Comparison of ENCODE assay signal across 8 mouse cellular contexts in genomic region chr7:27159882-27160281, GRCm38 (mm10). TPM values are rescaled to one million over a fixed set of nuclear protein-coding genes. Genes with fewer than 3 reads are reported as not detected.
DNase-seq lines count a peak whose midpoint lies in the region; ATAC-seq lines count a peak whose summit lies in the region.

No protein-coding gene starts in this region.

- H3K36me3 ChIP-seq in hindbrain, embryonic 11.5 days (ENCODE audit: control insufficient read depth, insufficient read depth, low read length): peaks cover 7% of the 10 kb centered on the region; the same call in 1 of the 2 replicates

- 18% methylated on average over 8 of the region's 8 CpGs for WGBS in hindbrain, embryonic 11.5 days

- no peak overlapping the region for H3K27ac ChIP-seq in hindbrain, embryonic 11.5 days (ENCODE audit: low read depth, low read length)

- H3K9ac ChIP-seq in hindbrain, embryonic 11.5 days (ENCODE audit: low read depth, low read length): no peak overlapping the region

- H3K4me3 ChIP-seq in hindbrain, embryonic 11.5 days (ENCODE audit: low read depth, low read length): no peak overlapping the region

- H3K4me1 ChIP-seq in hindbrain, embryonic 11.5 days (replicated peaks; ENCODE audit: control insufficient read depth, insufficient read depth, low read length): peaks cover 16% of the 10 kb centered on the region

- no peaks in the 10 kb centered on the region for H3K9me3 ChIP-seq in hindbrain, embryonic 11.5 days (ENCODE audit: control insufficient read depth, low read length)

- H3K4me2 ChIP-seq in hindbrain, embryonic 11.5 days (replicated peaks; ENCODE audit: low read depth, low read length): no peak overlapping the region

- peak; percentile 89 for DNase-seq in MN1 (ENCODE audit: low spot score)
- DNase-seq in cerebellum, adult 8-10 months: peak; percentile 82
- DNase-seq in frontal cortex, adult 2 months (ENCODE audit: extremely low spot score in 1 of 2, low spot score in 1 of 2): peak; percentile 85 to 92
- DNase-seq in hindbrain, embryonic 11.5 days (ENCODE audit: low spot score): peak; percentile 89
- DNase-seq in layer of hippocampus, postnatal 14 days (ENCODE audit: low spot score in 2 of 2): peak; percentile 87 to 92
- peak; percentile 96 for DNase-seq in lung, postnatal 10 days
- DNase-seq in ovary, postnatal 36 days (ENCODE audit: low spot score): peak; percentile 81
- DNase-seq in thymus, postnatal 25 days: peak; percentile 91

- ATAC-seq in hindbrain, embryonic 11.5 days (ENCODE audit: low FRiP score): peak; percentile 90

- no peaks in the 10 kb centered on the region for H3K27me3 ChIP-seq in hindbrain, embryonic 11.5 days (ENCODE audit: control insufficient read depth, insufficient read depth, low read length)

RNA-seq across cellular contexts. Expression of gene Cyp2t4, which starts 6.4 kb away (rescaled TPM):
- polyA plus RNA-seq in frontal cortex, adult 2 months (2012; rRNA removed): not detected in 2 replicates
- polyA plus RNA-seq in hindbrain, embryonic 11.5 days (2014; fragmentation: Nextera tagmentation; extraction: Ambion mirVana): 0.11 TPM in 1 of 2 replicates, not detected in the other
- not detected for total RNA-seq in layer of hippocampus, postnatal 14 days (2021)

RNA-seq across cellular contexts. Expression of gene Egln2, which starts 6.7 kb away (rescaled TPM):
- polyA plus RNA-seq in frontal cortex, adult 2 months (2012; rRNA removed): 96.1 and 102 TPM in 2 replicates
- polyA plus RNA-seq in hindbrain, embryonic 11.5 days (2014; fragmentation: Nextera tagmentation; extraction: Ambion mirVana): 37.2 and 43.2 TPM in 2 replicates
- 10 to 100 TPM; 88.1 to 90.7 TPM for total RNA-seq in layer of hippocampus, postnatal 14 days (2021)

RNA-seq across cellular contexts. Expression of gene Rab4b, which starts 18.8 kb away (rescaled TPM):
- 124 and 128 TPM in 2 replicates for polyA plus RNA-seq in frontal cortex, adult 2 months (2012; rRNA removed)
- 68.9 and 75.4 TPM in 2 replicates for polyA plus RNA-seq in hindbrain, embryonic 11.5 days (2014; fragmentation: Nextera tagmentation; extraction: Ambion mirVana)
- total RNA-seq in layer of hippocampus, postnatal 14 days (2021): 10 to 100 TPM; 85.1 to 87.0 TPM

RNA-seq across cellular contexts. Expression of gene Gm21983, which starts 21.0 kb away (rescaled TPM):
- polyA plus RNA-seq in frontal cortex, adult 2 months (2012; rRNA removed): 0.18 and 0.29 TPM in 2 replicates
- polyA plus RNA-seq in hindbrain, embryonic 11.5 days (2014; fragmentation: Nextera tagmentation; extraction: Ambion mirVana): 0.39 TPM in 1 of 2 replicates, not detected in the other
- total RNA-seq in layer of hippocampus, postnatal 14 days (2021): not detected

RNA-seq across cellular contexts. Expression of gene Mia, which starts 21.1 kb away (rescaled TPM):
- 4.4 TPM in 2 replicates for polyA plus RNA-seq in frontal cortex, adult 2 months (2012; rRNA removed)
- 3.4 and 3.7 TPM in 2 replicates for polyA plus RNA-seq in hindbrain, embryonic 11.5 days (2014; fragmentation: Nextera tagmentation; extraction: Ambion mirVana)
- 10 to 100 TPM in 1 of 2 experiments, 1 to 10 TPM in 1; 5.6 to 15.8 TPM for total RNA-seq in layer of hippocampus, postnatal 14 days (2021)
